Mouse (Mus musculus) T-helper 1 cell (primary cell): ENCODE measurements around the gene Ndufv2.
"Not testable (repeated sequence)": the region's sequence is repeated elsewhere in the genome, so short reads cannot be mapped to it uniquely, and the experiment has no call there.

ENCODE experiments used
- in situ Hi-C: fragments of 300-600 bp; cut with MboI, MseI; formaldehyde crosslinking; loops from one replicate; pipeline ENCODE4 v1.15.1; 2025; ENCODE audit warnings: high pct_unique_total_duplicates

Ndufv2 gene

GRCm38 (mm10) chr17:66091392-66091791 lies 10.0 kb downstream of the Ndufv2 start:
- in situ Hi-C loops: no loop called here

- in situ Hi-C loops: no loop called here
These were observed 11.1 kb downstream of the Ndufv2 start for GRCm38 (mm10) chr17:66090251-66090650.

DNA sequence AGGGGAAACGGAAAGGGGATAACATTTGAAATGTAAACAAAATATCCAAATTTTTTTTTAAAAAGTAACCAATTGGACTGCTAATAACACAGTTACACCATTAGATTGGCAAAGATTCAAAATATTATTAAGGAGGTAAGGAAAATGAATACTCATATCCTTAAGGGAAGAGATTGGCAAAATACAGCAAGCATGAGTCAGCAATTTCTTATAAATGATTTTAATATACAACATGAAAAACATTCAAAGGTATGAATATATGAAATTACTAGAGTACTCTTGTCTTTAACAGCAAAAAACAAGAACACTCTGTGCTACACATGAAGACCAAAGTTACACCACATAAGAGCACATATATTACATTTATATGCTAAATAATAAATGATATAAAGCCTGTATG lies 16.3 kb downstream of the Ndufv2 start:
- in situ Hi-C loops: no loop called here

- in situ Hi-C loops: no loop called here
These were observed 16.9 kb downstream of the Ndufv2 start for GRCm38 (mm10) chr17:66084486-66084885.

DNA sequence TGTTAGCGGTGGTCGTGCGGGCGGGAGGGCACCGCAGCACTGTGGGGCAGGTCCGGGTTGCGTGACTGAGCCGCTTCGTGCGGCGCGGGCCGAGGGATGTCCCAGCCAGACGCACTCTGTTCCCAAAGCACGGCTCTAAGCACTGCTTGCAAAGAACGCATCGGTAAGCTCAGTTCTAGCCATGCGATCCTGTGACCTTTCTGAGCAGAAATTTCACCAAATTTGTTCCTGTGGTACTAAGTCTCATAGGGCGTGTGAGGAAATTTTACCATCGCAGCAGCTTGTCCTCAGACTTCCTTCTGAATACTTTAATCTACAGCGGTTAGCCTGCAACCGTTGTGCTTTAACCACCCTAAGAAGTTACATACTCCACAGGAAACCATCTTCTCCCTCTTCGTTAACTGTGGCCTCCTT lies 23.9 kb downstream of the Ndufv2 start:
- in situ Hi-C loops: no loop called here

- in situ Hi-C loops: no loop called here
These were observed 24.4 kb downstream of the Ndufv2 start, which contains the start of gene Ankrd12 for GRCm38 (mm10) chr17:66076934-66077333. TSS of gene Ankrd12 (minus strand) at chr17:66077089.

- in situ Hi-C loops: no loop called here
These were observed 25.0 kb downstream of the Ndufv2 start for GRCm38 (mm10) chr17:66076174-66076927.

- in situ Hi-C loops: no loop called here
These were observed 25.6 kb downstream of the Ndufv2 start for GRCm38 (mm10) chr17:66075827-66076173.

DNA sequence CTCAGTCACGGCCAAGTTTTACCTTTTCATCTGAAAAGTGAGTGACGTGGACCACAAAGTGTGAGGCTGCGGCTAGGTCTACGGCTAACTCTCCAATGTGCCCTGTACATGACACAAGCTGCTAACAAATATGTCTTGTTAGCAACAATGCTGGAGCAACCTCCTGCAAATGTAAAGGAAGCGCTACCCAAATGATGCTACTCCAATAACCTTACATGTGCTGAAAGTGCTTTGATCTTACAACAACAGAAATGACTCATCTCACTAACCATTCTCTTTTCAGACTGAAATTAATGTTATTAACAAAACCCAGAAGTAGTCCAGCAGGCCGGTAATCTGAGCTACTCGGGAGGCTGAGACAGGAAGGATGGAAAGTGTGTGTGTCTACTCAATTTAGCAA lies 27.4 kb downstream of the Ndufv2 start:
- in situ Hi-C loops: no loop called here

- in situ Hi-C loops: not testable (repeated sequence)
These were observed 32.3 kb downstream of the Ndufv2 start for GRCm38 (mm10) chr17:66069036-66069435.

DNA sequence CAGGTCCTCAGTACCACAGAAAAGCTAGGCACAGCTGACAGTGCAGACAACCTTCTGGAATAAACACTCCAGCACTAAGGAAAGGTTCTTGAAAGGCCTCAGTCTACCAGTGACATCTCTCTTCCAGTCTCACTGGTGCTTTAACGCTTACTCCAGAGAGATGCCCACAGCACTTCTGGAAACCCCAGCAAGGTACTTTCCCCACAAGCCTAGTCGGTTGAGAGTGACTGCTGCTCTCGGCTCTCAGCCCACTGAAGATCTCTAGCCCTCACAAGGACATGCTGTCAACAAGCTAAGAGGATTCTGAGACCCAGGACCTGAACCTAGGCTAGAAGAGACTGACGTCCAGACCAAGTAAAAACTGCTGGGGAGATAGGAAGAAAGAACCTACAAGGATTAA lies 36.2 kb downstream of the Ndufv2 start:
- in situ Hi-C loops: no loop called here

GRCm38 (mm10) chr17:66061241-66061938 lies 40.0 kb downstream of the Ndufv2 start:
- in situ Hi-C loops: no loop called here

DNA sequence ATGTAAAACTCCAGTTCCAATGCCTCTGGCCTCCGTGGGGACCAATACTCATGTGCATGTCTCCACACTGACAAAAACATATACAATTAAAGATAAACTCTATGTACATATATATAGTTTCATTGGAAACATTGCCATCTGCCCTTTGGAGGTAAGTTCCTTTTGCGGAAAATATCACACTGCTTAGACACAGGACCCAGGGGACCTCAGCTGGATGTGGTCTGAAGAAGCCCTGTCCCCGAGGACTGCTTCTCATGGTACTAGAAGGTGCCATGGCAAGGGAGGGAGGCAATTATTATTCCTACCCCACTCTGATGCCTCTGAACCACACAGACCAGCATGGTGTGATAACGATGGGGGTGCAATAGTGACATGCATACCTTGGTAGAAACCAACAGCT lies 43.2 kb downstream of the Ndufv2 start:
- in situ Hi-C loops: no loop called here

DNA sequence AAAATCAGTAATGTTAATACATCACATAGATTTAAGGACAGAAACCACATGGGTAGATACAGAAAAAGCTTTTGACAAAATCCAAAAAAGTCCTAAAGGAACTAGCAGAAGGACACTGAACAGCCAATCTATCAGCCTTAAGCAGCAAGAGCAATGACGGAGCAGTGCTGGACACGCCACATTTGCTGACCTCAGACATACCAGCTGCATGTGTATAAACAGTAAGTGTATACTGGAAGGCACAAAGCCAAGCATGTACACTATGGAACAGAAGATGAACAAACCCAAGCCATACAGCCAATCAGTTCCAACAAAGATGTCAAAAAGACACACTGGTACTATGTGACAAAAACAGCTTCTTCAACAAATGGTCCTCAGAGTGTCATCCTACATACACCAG lies 44.2 kb downstream of the Ndufv2 start:
- in situ Hi-C loops: no loop called here

GRCm38 (mm10) chr17:66053349-66053748 lies 48.0 kb downstream of the Ndufv2 start:
- in situ Hi-C loops: no loop called here

DNA sequence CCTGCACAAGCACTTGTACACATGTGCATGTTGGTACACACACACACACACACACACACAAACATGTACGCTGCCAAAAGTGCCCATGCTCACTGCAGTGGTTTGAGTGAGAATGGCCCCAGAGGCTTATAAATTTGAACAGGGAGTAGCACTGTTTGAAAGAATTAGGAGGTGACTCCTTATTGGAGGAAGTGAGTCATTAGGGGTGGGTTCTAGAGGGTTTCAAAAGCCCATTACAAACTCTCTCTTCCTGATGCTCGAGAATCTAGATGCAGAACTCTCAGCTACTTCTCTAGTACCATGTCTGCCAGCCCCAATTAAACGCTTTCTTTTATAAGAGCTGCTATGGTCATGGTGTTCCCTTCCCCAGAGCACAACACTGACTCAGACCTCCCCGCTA lies 52.6 kb downstream of the Ndufv2 start:
- in situ Hi-C loops: no loop called here

DNA sequence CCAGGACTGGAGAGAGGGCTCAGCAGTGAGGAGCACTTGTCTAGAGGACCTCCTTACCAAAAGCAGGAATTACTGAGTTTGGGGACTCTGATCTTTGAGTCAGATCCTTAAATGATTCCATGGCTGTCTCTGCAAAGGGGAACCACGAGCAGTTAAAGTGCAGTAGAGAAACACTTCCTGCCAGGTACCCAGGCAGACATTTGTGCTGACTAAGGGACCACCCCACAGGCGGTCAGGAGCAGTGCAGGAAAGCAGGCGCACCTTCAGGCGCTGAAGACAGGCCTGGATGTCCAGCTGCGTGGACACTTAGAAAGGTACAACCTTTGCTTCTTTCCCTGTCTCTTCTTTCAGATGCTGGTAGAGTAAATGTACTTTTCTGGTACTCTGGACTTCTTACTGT lies 53.2 kb downstream of the Ndufv2 start:
- in situ Hi-C loops: no loop called here

DNA sequence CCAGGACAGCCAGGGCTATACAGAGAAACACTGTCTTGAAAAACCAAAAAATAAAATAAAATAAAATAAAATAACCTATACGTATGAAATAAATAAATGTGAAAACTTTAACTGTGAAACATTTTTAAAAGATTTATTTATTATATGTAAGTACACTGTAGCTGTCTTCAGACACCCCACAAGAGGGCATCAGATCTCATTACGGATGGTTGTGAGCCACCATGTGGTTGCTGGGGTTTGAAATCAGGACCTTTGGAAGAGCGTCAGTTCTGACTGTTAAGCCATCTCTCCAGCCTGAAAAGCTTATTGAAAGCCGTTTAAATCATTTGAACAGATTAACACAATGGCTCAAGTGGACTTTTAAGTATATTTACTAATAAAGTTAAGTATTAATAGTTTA lies 57.7 kb downstream of the Ndufv2 start:
- in situ Hi-C loops: not testable (repeated sequence)

- in situ Hi-C loops: no loop called here
These were observed 60.3 kb downstream of the Ndufv2 start for GRCm38 (mm10) chr17:66041020-66041419.

- in situ Hi-C loops: no loop called here
These were observed 68.1 kb downstream of the Ndufv2 start for GRCm38 (mm10) chr17:66033239-66033638.

- in situ Hi-C loops: no loop called here
These were observed 69.4 kb downstream of the Ndufv2 start for GRCm38 (mm10) chr17:66031991-66032390.
